Mouse (Mus musculus) thymus, postnatal 25 days (tissue): ENCODE results near the gene Zdhhc12.
"Not testable (repeated sequence)": the region's sequence is repeated elsewhere in the genome, so short reads cannot be mapped to it uniquely, and the experiment has no call there.

Experiments
- DNase-seq: peaks from one replicate; pipeline ENCODE4 v3.0.0; 2022

The Zdhhc12 gene

DNA sequence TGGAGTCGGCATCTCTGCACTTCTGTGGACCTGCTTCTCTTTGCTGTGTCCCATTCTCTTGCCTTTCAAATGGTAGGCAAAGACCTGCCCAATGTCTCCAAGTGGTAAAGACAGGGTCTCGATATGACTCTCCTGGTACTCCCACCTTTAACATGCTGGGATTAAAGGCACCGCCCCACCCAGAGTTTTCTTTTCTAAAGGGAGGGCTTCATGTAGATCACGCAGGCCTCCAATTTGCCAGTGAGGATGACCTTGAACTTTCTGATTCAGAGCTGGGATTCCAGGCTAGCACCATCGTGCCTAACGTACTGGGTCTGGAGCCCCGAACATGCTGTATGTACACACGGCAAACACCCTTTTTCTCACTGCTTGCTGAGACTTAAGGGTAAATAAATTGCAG lies 30.2 kb downstream of the Zdhhc12 start:
- DNase-seq, result peak; percentile 21

DNA sequence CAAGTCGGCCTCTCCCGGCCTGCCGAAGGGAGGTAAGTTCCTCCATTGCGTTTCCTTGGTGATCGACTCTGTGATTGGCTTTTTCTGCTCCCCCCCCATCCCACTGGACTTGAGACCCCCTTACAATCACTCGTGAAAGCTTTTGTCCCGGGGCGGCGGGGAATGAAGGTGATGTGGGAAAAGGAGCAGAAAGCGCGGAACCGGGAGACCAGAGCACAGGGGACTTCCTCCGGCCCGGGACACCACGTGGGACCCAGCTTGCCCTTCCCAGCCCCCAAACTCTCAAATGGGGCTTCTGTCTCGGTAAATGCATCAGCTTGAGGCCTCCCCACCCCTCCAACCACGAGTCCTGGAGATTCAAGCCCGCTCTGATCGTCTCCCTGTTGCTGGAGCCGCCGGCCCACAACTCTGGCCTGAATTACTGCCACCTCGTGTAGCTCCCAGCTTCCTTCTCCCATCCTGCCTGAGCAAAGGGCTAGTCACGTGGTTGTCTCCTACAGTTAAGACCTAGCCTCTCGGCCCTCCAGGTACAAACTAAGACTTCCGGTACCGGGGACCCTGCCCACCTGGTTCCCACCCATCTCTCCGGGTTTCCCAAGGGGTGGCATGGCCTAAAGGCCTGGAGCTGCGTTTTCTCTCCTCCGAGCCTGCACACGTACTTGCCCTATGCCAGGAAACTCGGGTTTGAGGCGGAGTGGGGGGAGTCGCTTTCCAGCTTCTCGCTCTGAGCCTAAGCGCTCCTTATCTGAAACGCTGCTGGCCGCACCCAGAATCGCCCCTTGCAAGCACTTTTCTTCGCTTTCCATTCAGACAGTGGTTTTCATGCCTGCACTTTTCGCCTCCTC lies 31.0 kb downstream of the Zdhhc12 start:
- peak; percentile 57 for DNase-seq

DNA sequence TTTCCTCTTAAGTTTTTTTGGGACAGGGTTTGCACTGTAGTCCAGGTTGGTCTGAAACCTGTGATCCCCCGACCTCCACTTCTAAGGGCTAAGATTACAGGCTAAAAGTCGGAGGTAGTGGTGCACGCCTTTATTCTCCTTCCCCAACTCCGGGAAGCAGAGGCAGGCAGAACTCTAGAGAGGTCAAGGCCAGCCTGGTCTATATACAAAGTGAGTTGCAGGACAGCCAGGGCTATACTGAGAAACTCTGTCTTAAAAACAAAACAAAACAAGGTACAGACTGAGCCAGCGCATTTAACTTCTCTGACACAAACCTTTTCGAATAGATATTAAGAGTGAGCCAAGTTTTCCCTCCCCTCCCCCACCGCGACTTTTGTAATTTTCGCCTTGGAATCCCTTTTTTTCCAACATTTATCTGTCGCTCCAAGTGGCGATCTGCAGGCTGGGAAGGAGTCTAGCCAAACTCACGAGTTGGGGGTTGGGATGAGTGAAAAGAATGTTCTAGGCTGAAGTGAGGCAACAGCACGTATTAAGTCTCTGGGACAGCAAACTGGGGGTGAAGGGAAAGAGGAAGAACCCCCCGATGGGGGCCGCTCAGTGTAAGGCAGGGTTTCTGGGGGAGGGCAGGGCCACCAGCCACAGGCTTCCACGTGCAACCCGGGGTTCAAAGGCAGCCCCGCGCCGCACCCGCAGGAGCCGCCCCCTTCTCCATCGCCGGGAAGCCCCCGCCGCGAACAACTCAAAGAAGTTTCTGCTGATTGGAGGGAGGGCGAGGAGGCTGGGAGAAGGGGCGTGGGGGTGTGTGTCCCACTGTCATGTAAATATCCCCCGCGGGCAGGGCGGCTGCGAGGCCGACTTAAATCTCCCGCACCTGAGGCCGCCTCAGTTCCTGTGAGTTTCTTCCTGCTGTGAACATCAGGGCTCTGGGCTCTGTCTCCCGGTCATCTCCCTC lies 32.0 kb downstream of the Zdhhc12 start:
- DNase-seq, result peak; percentile 77

- DNase-seq, result no peak
Observed at GRCm38 (mm10) chr2:30058418-30058817, 35.0 kb downstream of the Zdhhc12 start.

DNA sequence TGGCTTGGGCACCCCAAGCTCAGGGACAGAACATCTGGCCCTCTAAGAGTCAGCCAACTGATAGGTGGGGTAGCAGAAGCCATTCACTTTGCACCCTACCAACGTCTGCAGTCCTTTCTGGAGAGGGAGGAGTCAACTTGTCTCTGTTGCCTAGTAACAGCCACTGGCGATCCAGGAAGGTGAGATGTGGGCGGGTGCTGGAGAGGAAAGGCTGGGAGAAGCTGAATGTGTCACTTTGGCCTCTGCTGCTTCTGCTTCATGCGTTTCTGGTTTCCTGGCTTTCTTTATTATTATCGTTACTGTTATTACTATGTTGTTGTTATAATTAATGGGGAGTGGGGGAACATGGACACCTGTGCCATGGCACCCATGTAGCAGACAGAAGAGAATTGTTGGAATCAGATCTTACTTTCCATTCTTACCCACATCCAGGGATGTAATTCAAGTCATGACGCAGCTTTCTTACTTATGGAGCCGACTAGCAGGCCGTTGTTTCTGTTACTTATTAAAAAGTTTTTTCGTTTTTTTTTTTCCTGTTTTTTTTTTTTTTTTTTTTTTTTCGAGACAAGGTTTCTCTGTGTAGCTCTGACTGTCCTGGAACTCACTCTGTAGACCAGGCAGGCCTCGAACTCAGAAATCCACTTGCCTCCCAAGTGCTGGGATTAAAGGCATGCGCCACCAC lies 36.1 kb downstream of the Zdhhc12 start, which contains the start of gene Set:
Gene Set (plus strand): TSS at position 156 of the 682 bp plus-strand sequence.
- no peak for DNase-seq

DNA sequence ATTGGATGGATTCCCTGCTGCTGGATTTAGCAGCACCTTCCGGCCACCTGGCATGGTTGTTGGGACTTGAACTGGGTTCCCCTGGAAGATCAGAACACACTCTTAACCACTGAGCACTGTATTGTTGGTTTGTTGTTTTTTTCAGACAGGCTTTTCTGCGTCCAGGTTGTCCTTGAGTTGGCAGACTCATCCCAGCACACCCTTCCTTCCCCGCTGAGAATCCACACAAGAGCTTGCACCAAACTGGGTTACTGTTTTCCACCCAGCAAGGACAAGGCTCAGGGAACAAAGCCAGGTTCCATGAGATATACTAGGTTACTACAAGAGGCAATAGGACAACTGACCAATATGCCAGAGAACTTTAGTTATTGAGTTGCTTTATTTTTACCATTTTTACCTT lies 36.7 kb downstream of the Zdhhc12 start:
- no peak for DNase-seq

- DNase-seq, result not testable (repeated sequence)
Observed at GRCm38 (mm10) chr2:30055310-30055709, 38.1 kb downstream of the Zdhhc12 start.

- DNase-seq, result no peak
Observed at GRCm38 (mm10) chr2:30051992-30052761, 41.3 kb downstream of the Zdhhc12 start.

DNA sequence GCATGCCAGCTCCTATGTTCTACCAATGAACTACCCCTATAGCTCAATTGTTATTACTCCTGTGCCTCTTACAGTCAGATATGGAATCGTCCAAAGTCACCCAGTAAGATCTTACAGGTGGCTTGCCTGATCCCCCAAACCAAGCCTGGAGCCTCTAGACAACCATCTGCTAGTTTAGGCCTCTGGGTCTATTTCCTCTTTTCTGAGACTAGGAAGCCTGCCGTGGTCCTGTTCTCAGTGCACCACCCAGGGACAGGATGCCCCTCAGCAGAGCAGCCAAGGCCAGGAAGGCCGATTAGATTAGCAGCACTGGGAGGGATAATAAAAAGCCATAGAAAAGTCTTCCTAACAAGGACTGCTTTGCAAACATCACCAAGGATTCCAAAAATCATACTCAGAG lies 43.6 kb downstream of the Zdhhc12 start:
- DNase-seq, result no peak

- peak; percentile 99 for DNase-seq
Observed at GRCm38 (mm10) chr2:30048699-30049388, 44.6 kb downstream of the Zdhhc12 start, which contains the start of gene Wdr34. Gene Wdr34, minus strand, starts transcription at chr2:30048881.

DNA sequence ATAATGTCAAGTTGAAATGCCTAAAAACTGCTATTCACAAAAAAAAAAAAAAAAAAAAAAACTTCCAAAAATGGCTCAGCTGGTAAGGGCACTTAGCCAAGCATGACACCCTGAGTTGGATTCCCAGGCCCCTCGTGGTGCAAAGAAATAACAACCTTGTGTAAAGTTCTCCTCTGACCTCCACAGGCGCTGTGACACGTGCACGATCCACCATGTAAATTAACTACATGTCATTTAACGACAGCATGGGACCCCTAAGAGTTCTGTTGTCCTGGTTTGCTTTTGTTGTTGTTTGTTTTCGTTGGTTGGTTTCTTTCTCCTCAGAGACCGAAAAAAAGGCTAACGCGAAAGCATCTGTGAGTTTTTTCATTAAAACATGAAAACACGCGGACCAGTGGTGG lies 45.3 kb downstream of the Zdhhc12 start:
- DNase-seq, result no peak

- DNase-seq, result no peak
Observed at GRCm38 (mm10) chr2:30047127-30047526, 46.3 kb downstream of the Zdhhc12 start.

GRCm38 (mm10) chr2:30044550-30044949 lies 48.9 kb downstream of the Zdhhc12 start:
- no peak for DNase-seq

DNA sequence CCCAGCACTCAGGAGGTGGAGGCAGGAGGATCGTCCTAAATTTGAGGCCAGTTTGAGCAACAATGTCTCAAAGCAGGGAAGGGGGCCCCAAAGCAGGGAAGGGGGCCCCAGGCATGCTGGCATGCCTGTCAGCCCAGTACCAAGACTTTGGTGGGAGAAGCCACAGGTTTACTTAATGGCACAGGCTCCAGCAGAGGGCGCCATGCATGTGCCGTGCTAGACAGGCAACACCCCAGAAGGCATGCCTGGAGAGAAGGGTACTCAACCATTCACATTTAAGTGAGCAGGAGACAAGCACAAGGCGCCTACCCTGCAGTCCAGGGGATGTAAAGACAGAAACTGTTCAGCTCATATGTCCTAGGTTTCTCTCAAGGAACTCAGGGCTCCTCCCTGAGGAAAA lies 51.0 kb downstream of the Zdhhc12 start:
- DNase-seq, result peak; percentile 83
